Mouse (Mus musculus): Measurements from ENCODE around the gene Atf3. TPM values are rescaled to one million over a fixed set of nuclear protein-coding genes. Genes with fewer than 3 reads are reported as not detected.

The Atf3 gene
- polyA plus RNA-seq, 1 experiment from 2014 or later: 3.6 TPM

DNA sequence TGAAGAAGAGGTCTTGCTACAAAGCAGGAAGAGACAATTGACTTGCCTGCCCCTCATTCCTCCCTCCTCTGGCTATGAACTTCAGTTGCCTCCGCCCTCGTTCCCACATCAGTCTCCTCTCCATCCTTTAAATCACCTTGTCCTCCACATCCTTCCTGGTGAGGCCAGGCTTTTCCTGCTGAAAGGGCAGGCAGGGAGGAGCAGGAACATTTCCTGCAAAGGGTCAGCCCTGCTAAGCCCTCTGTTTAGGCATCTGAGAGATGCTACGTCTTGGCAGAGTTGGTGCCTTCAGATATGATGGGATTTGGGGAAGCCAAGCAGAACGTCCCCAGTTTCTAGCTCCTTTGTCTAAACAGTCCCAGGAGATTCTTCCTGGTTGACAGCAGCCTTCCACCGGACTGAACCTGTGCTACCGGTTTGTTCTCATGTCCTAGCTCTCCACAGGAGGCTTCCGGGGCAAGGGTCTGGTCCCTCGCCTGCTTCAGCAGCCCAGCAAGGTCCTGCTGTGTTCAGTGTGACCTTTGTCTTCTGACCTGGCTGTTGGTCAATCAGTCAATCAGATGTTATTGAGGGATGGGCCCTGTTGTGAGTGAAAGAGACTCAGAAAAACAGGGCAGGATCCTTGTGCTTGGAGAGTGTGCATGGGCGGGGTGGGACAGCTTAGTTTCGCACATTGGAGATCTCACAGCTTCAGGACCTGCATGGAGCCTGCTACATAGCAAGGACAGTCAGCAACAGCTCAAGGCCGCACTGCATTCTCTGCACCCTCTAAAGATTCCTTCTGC, 38.9 kb upstream of the Atf3 start:
- 55% methylated on average over 11 of the region's 11 CpGs for WGBS
- Histone ChIP-seq H3K4me1 (replicated peaks; ENCODE audit: control insufficient read depth, insufficient read depth, low read length) (no peaks in the 10 kb centered on the region; the same call in 1 of the 2 replicates), H3K36me3 (ENCODE audit: control insufficient read depth, insufficient read depth, low read length) (no peaks in the 10 kb centered on the region), H3K27ac (ENCODE audit: low read depth, low read length) (no peak overlapping the region), H3K9ac (ENCODE audit: low read depth, low read length) (no peak overlapping the region), H3K4me2 (no peak overlapping the region), H3K4me3 (ENCODE audit: low read depth, low read length) (no peak overlapping the region), H3K9me3 (ENCODE audit: control insufficient read depth, low read length) (no peaks in the 10 kb centered on the region), H3K27me3 (replicated peaks; ENCODE audit: control insufficient read depth, insufficient read depth, low read length) (peaks cover 7% of the 10 kb centered on the region)
- ATAC-seq (replicated peaks; ENCODE audit: low FRiP score) (0 out of 2 replicates have a peak, but pooled peaks have one; percentile 39), DNase-seq (ENCODE audit: low spot score) (no peak)

DNA sequence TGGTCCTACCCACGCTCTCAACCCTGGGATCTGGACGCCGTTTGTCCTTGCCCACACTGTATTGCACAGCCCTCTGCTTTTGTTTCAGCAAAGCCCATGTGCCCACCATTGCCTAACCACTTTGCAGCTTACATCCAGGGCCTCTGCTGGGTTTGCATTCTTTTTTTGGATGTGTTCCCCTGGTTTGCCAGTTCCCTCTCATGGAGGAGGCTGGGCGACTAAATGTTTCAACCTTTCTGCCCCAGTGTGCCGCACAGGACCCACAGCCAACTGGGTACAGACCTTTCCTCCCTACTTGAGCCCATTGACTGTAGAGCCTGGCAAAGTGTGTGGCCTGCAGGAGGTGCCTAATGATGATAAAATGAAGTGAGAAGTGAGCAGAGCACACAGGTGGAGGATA, 38.3 kb upstream of the Atf3 start:
- no peak overlapping the region for H3K4me3 ChIP-seq (ENCODE audit: low read depth, low read length)
- DNase-seq (ENCODE audit: low spot score) (no peak), ATAC-seq (replicated peaks; ENCODE audit: low FRiP score) (no peak)
- H3K9ac ChIP-seq (ENCODE audit: low read depth, low read length): no peak overlapping the region
- no peak overlapping the region for H3K27ac ChIP-seq (ENCODE audit: low read depth, low read length)
- no peaks in the 10 kb centered on the region for H3K9me3 ChIP-seq (ENCODE audit: control insufficient read depth, low read length)
- WGBS: 78% methylated on average over 5 of the region's 5 CpGs
- H3K27me3 ChIP-seq (replicated peaks; ENCODE audit: control insufficient read depth, insufficient read depth, low read length): peaks cover 7% of the 10 kb centered on the region
- H3K4me1 ChIP-seq (replicated peaks; ENCODE audit: control insufficient read depth, insufficient read depth, low read length): no peaks in the 10 kb centered on the region; the same call in 1 of the 2 replicates
- no peak overlapping the region for H3K4me2 ChIP-seq
- H3K36me3 ChIP-seq (ENCODE audit: control insufficient read depth, insufficient read depth, low read length): no peaks in the 10 kb centered on the region

DNA sequence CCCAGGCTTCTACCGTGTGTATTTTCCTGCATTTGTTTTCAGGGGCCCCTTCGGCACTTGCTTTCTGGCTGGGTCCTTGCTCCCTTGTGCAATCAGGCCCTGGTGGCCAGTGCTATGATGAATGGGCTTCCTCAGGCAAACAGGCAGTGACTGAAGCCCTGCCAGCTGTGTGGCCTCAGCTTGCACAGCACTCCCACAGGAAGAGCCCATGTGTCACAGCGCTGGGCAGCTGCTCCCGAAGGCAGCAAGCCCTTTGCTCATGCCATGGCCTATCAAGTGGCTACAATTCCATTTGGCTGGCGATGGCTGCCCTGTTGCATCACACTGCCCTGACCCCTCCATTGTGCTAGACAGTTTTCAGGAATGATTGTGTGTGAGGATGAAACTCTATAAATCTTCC, 36.6 kb upstream of the Atf3 start:
- 55% methylated on average over 5 of the region's 5 CpGs for WGBS
- Histone ChIP-seq H3K4me1 (replicated peaks; ENCODE audit: control insufficient read depth, insufficient read depth, low read length) (no peaks in the 10 kb centered on the region; the same call in 1 of the 2 replicates), H3K9me3 (ENCODE audit: control insufficient read depth, low read length) (no peaks in the 10 kb centered on the region), H3K27ac (ENCODE audit: low read depth, low read length) (no peak overlapping the region), H3K27me3 (replicated peaks; ENCODE audit: control insufficient read depth, insufficient read depth, low read length) (no peaks in the 10 kb centered on the region; the same call in 1 of the 2 replicates), H3K4me3 (ENCODE audit: low read depth, low read length) (no peak overlapping the region), H3K4me2 (no peak overlapping the region), H3K9ac (ENCODE audit: low read depth, low read length) (no peak overlapping the region), H3K36me3 (ENCODE audit: control insufficient read depth, insufficient read depth, low read length) (no peaks in the 10 kb centered on the region)
- no peak for ATAC-seq (replicated peaks; ENCODE audit: low FRiP score)
- no peak for DNase-seq (ENCODE audit: low spot score)

DNA sequence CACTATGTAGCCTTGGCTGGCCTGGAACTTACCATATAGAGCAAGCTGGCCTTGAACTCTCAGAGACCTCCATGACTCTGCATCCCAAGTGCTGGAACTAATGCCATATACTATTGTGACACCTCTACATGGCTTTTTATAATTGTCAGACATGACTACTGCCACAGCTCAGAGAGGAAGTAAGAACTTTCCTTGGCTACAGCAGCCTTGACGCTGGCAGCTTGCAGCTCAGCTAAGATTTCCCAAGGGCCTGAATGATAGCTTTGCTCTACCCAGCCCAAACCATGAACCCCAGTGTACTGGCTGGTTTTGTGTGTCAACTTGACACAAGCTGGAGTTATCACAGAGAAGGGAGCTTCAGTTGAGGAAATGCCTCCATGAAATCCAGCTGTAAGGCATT, 35.8 kb upstream of the Atf3 start:
- H3K4me2 ChIP-seq: no peak overlapping the region
- WGBS: 77% methylated on average over 1 of the region's 1 CpGs
- H3K9ac ChIP-seq (ENCODE audit: low read depth, low read length): no peak overlapping the region
- ATAC-seq (replicated peaks; ENCODE audit: low FRiP score): no peak
- no peaks in the 10 kb centered on the region for H3K9me3 ChIP-seq (ENCODE audit: control insufficient read depth, low read length)
- no peaks in the 10 kb centered on the region; the same call in 1 of the 2 replicates for H3K27me3 ChIP-seq (replicated peaks; ENCODE audit: control insufficient read depth, insufficient read depth, low read length)
- no peak overlapping the region for H3K4me3 ChIP-seq (ENCODE audit: low read depth, low read length)
- no peaks in the 10 kb centered on the region; the same call in 1 of the 2 replicates for H3K4me1 ChIP-seq (replicated peaks; ENCODE audit: control insufficient read depth, insufficient read depth, low read length)
- H3K36me3 ChIP-seq (ENCODE audit: control insufficient read depth, insufficient read depth, low read length): no peaks in the 10 kb centered on the region
- no peak for DNase-seq (ENCODE audit: low spot score)
- H3K27ac ChIP-seq (ENCODE audit: low read depth, low read length): no peak overlapping the region

DNA sequence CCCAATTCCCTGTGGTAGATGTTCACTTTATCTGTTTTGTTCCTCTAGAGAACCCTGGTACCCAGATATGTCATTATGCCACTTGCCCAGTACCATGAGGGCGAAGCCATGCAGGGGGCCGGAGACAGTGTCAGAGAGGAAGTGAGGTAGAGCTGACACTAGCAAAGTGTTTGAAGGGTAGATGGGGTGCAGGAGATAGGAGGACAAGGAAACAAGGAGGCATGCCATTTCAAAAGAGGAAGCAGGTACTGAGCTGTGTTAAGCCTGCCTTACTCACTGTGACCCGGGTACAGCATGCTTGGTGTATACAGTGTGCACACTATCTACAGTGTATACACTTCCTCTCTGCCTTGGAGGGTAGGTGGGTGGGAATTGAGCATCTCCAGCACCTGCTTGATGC, 32.1 kb upstream of the Atf3 start:
- Histone ChIP-seq H3K4me1 (replicated peaks; ENCODE audit: control insufficient read depth, insufficient read depth, low read length) (no peaks in the 10 kb centered on the region), H3K9me3 (ENCODE audit: control insufficient read depth, low read length) (no peaks in the 10 kb centered on the region; the same call in 1 of the 2 replicates), H3K36me3 (ENCODE audit: control insufficient read depth, insufficient read depth, low read length) (peaks cover 3% of the 10 kb centered on the region; the same call in 1 of the 2 replicates), H3K27me3 (replicated peaks; ENCODE audit: control insufficient read depth, insufficient read depth, low read length) (no peaks in the 10 kb centered on the region), H3K27ac (ENCODE audit: low read depth, low read length) (no peak overlapping the region), H3K4me2 (no peak overlapping the region), H3K4me3 (ENCODE audit: low read depth, low read length) (no peak overlapping the region), H3K9ac (ENCODE audit: low read depth, low read length) (no peak overlapping the region)
- WGBS: 59% methylated on average over 3 of the region's 3 CpGs
- DNase-seq (ENCODE audit: low spot score) (no peak), ATAC-seq (replicated peaks; ENCODE audit: low FRiP score) (no peak)

DNA sequence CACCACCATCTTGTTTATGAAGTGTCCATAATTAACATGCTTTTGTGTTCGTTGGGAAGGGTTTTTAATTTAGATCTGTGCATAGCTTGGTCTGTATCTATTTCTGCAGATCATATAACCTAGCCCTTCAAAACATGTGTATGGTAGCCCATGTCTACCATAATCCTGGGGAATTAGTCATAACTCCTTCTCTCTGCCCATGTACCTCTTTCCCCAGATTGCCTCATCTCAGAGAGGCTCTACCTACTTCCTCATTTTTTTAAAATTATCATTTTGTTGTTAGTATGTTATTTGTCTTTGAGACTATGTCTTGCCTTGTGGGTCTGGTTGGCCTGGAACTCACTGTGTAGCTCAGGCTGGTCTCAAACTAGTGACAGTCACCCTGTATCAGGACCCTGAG, 30.6 kb upstream of the Atf3 start:
- Histone ChIP-seq H3K4me2 (no peak overlapping the region), H3K9me3 (ENCODE audit: control insufficient read depth, low read length) (no peaks in the 10 kb centered on the region; the same call in 1 of the 2 replicates), H3K27ac (ENCODE audit: low read depth, low read length) (no peak overlapping the region), H3K36me3 (ENCODE audit: control insufficient read depth, insufficient read depth, low read length) (peaks cover 3% of the 10 kb centered on the region; the same call in 1 of the 2 replicates), H3K4me3 (ENCODE audit: low read depth, low read length) (no peak overlapping the region), H3K27me3 (replicated peaks; ENCODE audit: control insufficient read depth, insufficient read depth, low read length) (no peaks in the 10 kb centered on the region), H3K4me1 (replicated peaks; ENCODE audit: control insufficient read depth, insufficient read depth, low read length) (no peaks in the 10 kb centered on the region), H3K9ac (ENCODE audit: low read depth, low read length) (no peak overlapping the region)
- DNase-seq (ENCODE audit: low spot score): no peak
- no peak for ATAC-seq (replicated peaks; ENCODE audit: low FRiP score)
- WGBS: 67% methylated on average over 1 of the region's 1 CpGs

DNA sequence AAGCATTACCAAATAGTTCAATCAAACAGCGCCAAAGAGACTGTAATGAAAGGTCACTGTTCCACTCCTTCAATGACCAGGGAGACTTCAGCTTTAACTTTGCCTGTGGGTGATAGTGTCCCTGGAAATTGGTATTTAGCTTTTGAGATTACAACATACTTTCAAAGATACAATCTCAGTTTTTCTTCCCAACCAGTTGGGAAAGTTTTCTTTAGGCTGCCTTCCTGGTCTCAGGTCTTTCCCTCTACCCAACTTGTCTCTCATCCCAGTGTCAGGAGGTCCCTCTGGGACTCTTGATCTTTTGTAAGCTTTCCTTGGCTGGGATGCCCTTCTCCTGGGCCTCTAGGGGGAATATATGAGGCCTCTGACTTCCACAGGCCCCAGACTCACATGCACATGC, 29.7 kb upstream of the Atf3 start:
- ATAC-seq (replicated peaks; ENCODE audit: low FRiP score): no peak

DNA sequence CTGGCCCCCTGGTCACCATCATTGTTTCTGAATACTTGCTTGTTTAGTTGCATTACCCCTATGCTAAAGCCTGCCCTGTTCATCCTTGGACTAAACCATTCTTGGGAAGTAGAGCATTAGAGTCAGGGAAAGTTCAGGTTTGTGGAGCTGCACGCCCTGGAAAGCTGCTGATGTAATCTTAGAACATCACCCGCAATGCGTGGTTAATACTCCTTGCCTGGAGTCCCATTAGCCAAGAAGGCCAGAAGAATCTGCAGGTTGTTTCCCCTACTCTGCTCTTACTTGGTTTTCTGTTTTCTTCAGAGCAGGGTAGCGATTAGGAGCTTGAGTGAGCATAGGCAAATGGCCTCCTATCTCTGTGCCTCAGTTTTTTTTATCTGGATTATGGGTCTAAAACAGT, 26.0 kb upstream of the Atf3 start:
- Histone ChIP-seq H3K9ac (ENCODE audit: low read depth, low read length) (no peak overlapping the region), H3K9me3 (ENCODE audit: control insufficient read depth, low read length) (no peaks in the 10 kb centered on the region; the same call in 1 of the 2 replicates), H3K27me3 (replicated peaks; ENCODE audit: control insufficient read depth, insufficient read depth, low read length) (no peaks in the 10 kb centered on the region), H3K4me3 (ENCODE audit: low read depth, low read length) (no peak overlapping the region), H3K36me3 (ENCODE audit: control insufficient read depth, insufficient read depth, low read length) (peaks cover 3% of the 10 kb centered on the region; the same call in 1 of the 2 replicates), H3K4me1 (replicated peaks; ENCODE audit: control insufficient read depth, insufficient read depth, low read length) (no peaks in the 10 kb centered on the region), H3K4me2 (no peak overlapping the region), H3K27ac (ENCODE audit: low read depth, low read length) (no peak overlapping the region)
- ATAC-seq (replicated peaks; ENCODE audit: low FRiP score) (no peak), DNase-seq (ENCODE audit: low spot score) (no peak)
- WGBS: 84% methylated on average over 4 of the region's 4 CpGs

More for the DNA sequence above, 29.7 kb upstream of the Atf3 start:
- no peaks in the 10 kb centered on the region for H3K4me1 ChIP-seq (replicated peaks; ENCODE audit: control insufficient read depth, insufficient read depth, low read length)
- H3K9ac ChIP-seq (ENCODE audit: low read depth, low read length): no peak overlapping the region
- DNase-seq (ENCODE audit: low spot score): no peak
- peaks cover 3% of the 10 kb centered on the region; the same call in 1 of the 2 replicates for H3K36me3 ChIP-seq (ENCODE audit: control insufficient read depth, insufficient read depth, low read length)
- H3K27ac ChIP-seq (ENCODE audit: low read depth, low read length): no peak overlapping the region
- no peak overlapping the region for H3K4me3 ChIP-seq (ENCODE audit: low read depth, low read length)
- no peak overlapping the region for H3K4me2 ChIP-seq
- 79% methylated on average over 1 of the region's 1 CpGs for WGBS
- H3K27me3 ChIP-seq (replicated peaks; ENCODE audit: control insufficient read depth, insufficient read depth, low read length): no peaks in the 10 kb centered on the region
- no peaks in the 10 kb centered on the region; the same call in 1 of the 2 replicates for H3K9me3 ChIP-seq (ENCODE audit: control insufficient read depth, low read length)
